Mouse (Mus musculus): ENCODE measurements around the gene Ethe1. TPM values are rescaled to one million over a fixed set of nuclear protein-coding genes. Genes with fewer than 3 reads are reported as not detected.

Gene Ethe1
- polyA plus RNA-seq, 1 experiment = 172 TPM

- peaks cover 9% of the 10 kb centered on the region; the same call in 1 of the 2 replicates for H3K4me1 ChIP-seq (ENCODE audit: control insufficient read depth, insufficient read depth, low read length)
- WGBS = 61% methylated on average over 15 of the region's 15 CpGs
- no peaks in the 10 kb centered on the region for H3K36me3 ChIP-seq (ENCODE audit: control insufficient read depth, insufficient read depth, low read length)
- no peaks in the 10 kb centered on the region for H3K27me3 ChIP-seq (replicated peaks; ENCODE audit: control insufficient read depth, insufficient read depth, low read length)
- no peak overlapping the region for H3K4me3 ChIP-seq (ENCODE audit: insufficient read depth, low read depth, low read length)
- DNase-seq = peak; percentile 65
- H3K27ac ChIP-seq (ENCODE audit: insufficient read depth, low read depth, low read length) = no peak overlapping the region
- TF ChIP-seq CTCF (conservative IDR thresholded peaks at IDR 0.05; ENCODE audit: insufficient read depth, insufficient read length, low read depth, low read length) (peak; percentile 39; the same call in 1 of the 2 replicates), POLR2A (IDR thresholded peaks at IDR 0.05; ENCODE audit: low read depth, low read length) (no peak)
These were observed 12.1 kb downstream of the Ethe1 start for GRCm38 (mm10) chr7:24599211-24600067.

DNA sequence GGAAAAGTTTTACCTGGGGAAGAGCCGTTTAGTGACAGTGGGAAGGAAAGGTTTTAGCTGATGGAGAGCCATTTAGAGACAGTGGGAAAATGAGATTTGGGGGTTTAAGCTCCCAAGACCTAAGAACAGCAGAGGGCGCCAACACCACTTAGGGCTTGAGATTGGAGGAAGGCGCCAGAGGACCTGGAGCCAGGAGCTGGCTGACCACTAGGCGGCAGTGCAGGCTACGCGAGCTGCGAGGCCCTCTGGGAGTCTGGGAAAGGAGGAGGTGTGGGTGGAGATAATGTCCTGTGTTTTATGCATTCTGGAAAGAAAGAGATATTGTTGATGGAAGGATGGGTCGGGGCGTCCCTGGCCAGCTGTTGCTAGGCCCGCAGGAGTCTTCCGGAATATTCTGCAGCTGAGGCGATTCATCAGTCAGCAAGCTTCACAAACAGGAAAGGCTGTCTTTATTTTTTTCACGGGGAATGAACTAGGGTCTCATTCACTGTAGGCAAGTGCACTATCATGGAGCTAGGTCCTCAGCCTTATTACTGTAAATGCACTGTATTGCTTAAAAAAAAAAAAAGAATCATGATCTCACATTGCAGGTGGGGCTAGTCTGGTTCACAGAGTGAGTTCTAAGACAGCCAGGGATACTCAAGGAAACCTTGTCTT, 13.7 kb downstream of the Ethe1 start:
- Histone ChIP-seq H3K27ac (ENCODE audit: insufficient read depth, low read depth, low read length) (no peak overlapping the region), H3K4me1 (ENCODE audit: control insufficient read depth, insufficient read depth, low read length) (peaks cover 6% of the 10 kb centered on the region; the same call in 1 of the 2 replicates), H3K36me3 (ENCODE audit: control insufficient read depth, insufficient read depth, low read length) (no peaks in the 10 kb centered on the region), H3K4me3 (ENCODE audit: insufficient read depth, low read depth, low read length) (no peak overlapping the region), H3K27me3 (replicated peaks; ENCODE audit: control insufficient read depth, insufficient read depth, low read length) (no peaks in the 10 kb centered on the region)
- WGBS = 4% methylated on average over 13 of the region's 13 CpGs
- TF ChIP-seq POLR2A (IDR thresholded peaks at IDR 0.05; ENCODE audit: low read depth, low read length) = no peak
- peak; percentile 100; the same call in 1 of the 2 replicates for TF ChIP-seq CTCF (conservative IDR thresholded peaks at IDR 0.05; ENCODE audit: insufficient read depth, insufficient read length, low read depth, low read length)
- peak; percentile 96 for DNase-seq

GRCm38 (mm10) chr7:24605561-24605960, 18.2 kb downstream of the Ethe1 start:
- H3K4me1 ChIP-seq (ENCODE audit: control insufficient read depth, insufficient read depth, low read length) = peaks cover 4% of the 10 kb centered on the region; the same call in 1 of the 2 replicates
- TF ChIP-seq CTCF (conservative IDR thresholded peaks at IDR 0.05; ENCODE audit: insufficient read depth, insufficient read length, low read depth, low read length) = no peak
- no peak for TF ChIP-seq POLR2A (IDR thresholded peaks at IDR 0.05; ENCODE audit: low read depth, low read length)
- H3K27ac ChIP-seq (ENCODE audit: insufficient read depth, low read depth, low read length) = no peak overlapping the region
- no peaks in the 10 kb centered on the region for H3K36me3 ChIP-seq (ENCODE audit: control insufficient read depth, insufficient read depth, low read length)
- H3K4me3 ChIP-seq (ENCODE audit: insufficient read depth, low read depth, low read length) = no peak overlapping the region
- no peak for DNase-seq
- WGBS = 74% methylated on average over 7 of the region's 7 CpGs
- H3K27me3 ChIP-seq (replicated peaks; ENCODE audit: control insufficient read depth, insufficient read depth, low read length) = no peaks in the 10 kb centered on the region

DNA sequence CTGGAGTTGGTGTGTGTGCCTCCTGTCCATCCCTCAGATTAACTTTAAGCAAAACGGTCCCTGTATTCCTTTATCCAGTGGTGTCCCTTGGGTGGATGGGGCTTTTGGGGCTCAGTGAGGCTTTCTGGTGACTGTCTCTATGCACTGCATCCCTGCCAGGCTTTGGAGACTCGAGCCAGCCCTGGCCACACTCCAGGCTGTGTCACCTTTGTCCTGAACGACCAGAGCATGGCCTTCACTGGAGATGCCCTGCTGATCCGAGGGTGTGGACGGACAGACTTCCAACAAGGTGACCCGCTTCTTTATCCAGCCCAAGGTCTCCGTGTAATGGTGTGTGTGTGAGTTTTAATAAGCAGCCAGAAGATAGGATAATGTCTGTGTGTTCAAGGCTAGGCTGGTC, 18.7 kb downstream of the Ethe1 start:
- Histone ChIP-seq H3K4me3 (ENCODE audit: insufficient read depth, low read depth, low read length) (no peak overlapping the region), H3K4me1 (ENCODE audit: control insufficient read depth, insufficient read depth, low read length) (peaks cover 4% of the 10 kb centered on the region; the same call in 1 of the 2 replicates), H3K27me3 (replicated peaks; ENCODE audit: control insufficient read depth, insufficient read depth, low read length) (no peaks in the 10 kb centered on the region), H3K36me3 (ENCODE audit: control insufficient read depth, insufficient read depth, low read length) (no peaks in the 10 kb centered on the region), H3K27ac (ENCODE audit: insufficient read depth, low read depth, low read length) (no peak overlapping the region)
- WGBS = 63% methylated on average over 7 of the region's 7 CpGs
- TF ChIP-seq POLR2A (IDR thresholded peaks at IDR 0.05; ENCODE audit: low read depth, low read length) = no peak
- no peak for TF ChIP-seq CTCF (conservative IDR thresholded peaks at IDR 0.05; ENCODE audit: insufficient read depth, insufficient read length, low read depth, low read length)
- DNase-seq = peak; percentile 82

DNA sequence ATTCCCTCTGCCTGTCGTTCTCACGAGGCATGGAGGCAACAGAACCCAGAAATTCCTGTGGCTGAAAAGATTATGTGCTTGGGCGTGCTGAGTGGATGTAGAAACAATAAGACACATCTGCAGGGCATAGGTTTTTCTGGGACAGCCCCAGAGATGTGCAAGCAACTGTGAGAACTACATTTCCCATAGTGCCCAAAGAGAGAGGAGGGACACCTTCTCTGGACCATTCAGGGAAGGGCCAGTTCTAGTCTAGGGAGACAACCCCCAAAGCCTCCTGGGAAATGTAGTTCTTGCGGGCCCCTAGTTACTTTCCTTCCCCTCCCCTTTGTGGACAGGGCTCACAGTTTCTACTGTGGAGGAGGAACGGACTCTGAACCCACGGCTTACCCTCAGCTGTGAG, 20.7 kb downstream of the Ethe1 start:
- H3K27me3 ChIP-seq (replicated peaks; ENCODE audit: control insufficient read depth, insufficient read depth, low read length) = no peaks in the 10 kb centered on the region
- no peak overlapping the region for H3K4me3 ChIP-seq (ENCODE audit: insufficient read depth, low read depth, low read length)
- peak; percentile 87 for DNase-seq
- 52% methylated on average over 6 of the region's 6 CpGs for WGBS
- H3K36me3 ChIP-seq (ENCODE audit: control insufficient read depth, insufficient read depth, low read length) = no peaks in the 10 kb centered on the region
- peak overlapping the region; percentile 13 for H3K27ac ChIP-seq (ENCODE audit: insufficient read depth, low read depth, low read length)
- TF ChIP-seq CTCF (conservative IDR thresholded peaks at IDR 0.05; ENCODE audit: insufficient read depth, insufficient read length, low read depth, low read length) = no peak
- no peak for TF ChIP-seq POLR2A (IDR thresholded peaks at IDR 0.05; ENCODE audit: low read depth, low read length)
- peaks cover 4% of the 10 kb centered on the region; the same call in 1 of the 2 replicates for H3K4me1 ChIP-seq (ENCODE audit: control insufficient read depth, insufficient read depth, low read length)

DNA sequence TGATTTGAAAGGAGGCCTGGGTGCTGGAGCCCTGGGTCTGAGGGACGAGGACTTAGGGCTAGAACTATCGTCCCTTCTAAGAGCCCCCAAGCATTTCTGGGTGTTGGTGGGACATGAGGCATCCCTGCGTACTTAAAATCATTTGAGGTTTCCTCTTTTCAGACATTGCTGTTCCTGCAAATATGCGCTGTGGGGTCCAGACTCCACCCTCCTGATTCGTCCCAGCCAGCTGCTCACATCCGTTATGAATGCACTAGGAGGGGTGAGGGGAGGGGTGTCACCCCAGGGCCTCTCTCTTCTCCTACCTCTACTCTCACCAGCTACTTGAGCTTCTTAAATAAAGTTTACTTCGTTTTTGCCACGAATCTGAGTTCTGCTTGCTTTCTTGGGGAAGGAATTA, 21.2 kb downstream of the Ethe1 start:
- H3K27ac ChIP-seq (ENCODE audit: insufficient read depth, low read depth, low read length) = peak overlapping the region; percentile 13
- no peak overlapping the region for H3K4me3 ChIP-seq (ENCODE audit: insufficient read depth, low read depth, low read length)
- WGBS = 75% methylated on average over 8 of the region's 8 CpGs
- H3K36me3 ChIP-seq (ENCODE audit: control insufficient read depth, insufficient read depth, low read length) = no peaks in the 10 kb centered on the region
- DNase-seq = no peak
- TF ChIP-seq POLR2A (IDR thresholded peaks at IDR 0.05; ENCODE audit: low read depth, low read length) (no peak), CTCF (conservative IDR thresholded peaks at IDR 0.05; ENCODE audit: insufficient read depth, insufficient read length, low read depth, low read length) (no peak)
- H3K4me1 ChIP-seq (ENCODE audit: control insufficient read depth, insufficient read depth, low read length) = peaks cover 4% of the 10 kb centered on the region; the same call in 1 of the 2 replicates
- no peaks in the 10 kb centered on the region for H3K27me3 ChIP-seq (replicated peaks; ENCODE audit: control insufficient read depth, insufficient read depth, low read length)

Measured in kidney, adult 2 months (tissue).